Mouse (Mus musculus): ENCODE measurements at regions not wholly inside any gene's neighbourhood (a gene's known extent, or its start where the extent isn't known, plus 50 kb on each side); places are given as distances from the start of the nearest gene placed in this dataset.

DNA sequence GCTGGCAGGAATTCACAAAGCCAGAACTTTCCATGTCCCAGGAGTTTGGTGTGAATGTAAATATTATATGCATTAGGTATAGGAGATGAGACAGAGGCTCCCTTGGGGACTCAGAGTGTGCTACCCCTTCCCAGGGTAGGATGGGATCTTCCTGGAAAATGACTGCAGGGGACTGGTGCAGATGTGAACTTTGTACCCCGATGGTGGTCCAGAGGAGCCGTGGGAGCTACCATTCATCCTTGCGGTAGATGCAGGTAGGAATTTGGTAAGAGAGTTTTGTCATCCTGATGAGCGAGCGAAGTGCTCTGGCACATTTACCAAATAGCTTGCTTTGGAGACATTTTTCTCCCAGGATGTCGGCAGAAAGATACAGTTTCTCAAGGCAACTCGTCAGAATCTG is 59.7 kb upstream of the Ppara start:
- TF ChIP-seq CTCF (IDR thresholded peaks at IDR 0.05; ENCODE audit: low read depth) (no peak), EP300 (IDR thresholded peaks at IDR 0.05; ENCODE audit: low read depth) (no peak)

Data from liver, embryonic 14.5 days (tissue).